Mouse (Mus musculus) midbrain, embryonic 16.5 days (tissue): ENCODE measurements around the gene Zfp536. TPM values are rescaled to one million over a fixed set of nuclear protein-coding genes. Genes with fewer than 3 reads are reported as not detected.

ENCODE experiments used
- ATAC-seq: fragments of 200-750 bp; cut with Nextera tagmentation; 2 replicates; pipeline ENCODE4 v1.8.0; 2017; ENCODE audit warnings: moderate TSS enrichment
- H3K27ac ChIP-seq: fragments of 300-500 bp; sonication (generic); 2 replicates; pipeline ENCODE4 v1.5.1; 2014; ENCODE audit warnings: mild to moderate bottlenecking, low read length, mixed read lengths
- H3K27me3 ChIP-seq: fragments of 300-500 bp; sonication (generic); 2 replicates; pipeline ENCODE4 v1.6.1; 2014; ENCODE audit warnings: low read depth, low read length, mixed read lengths; ENCODE audit not compliant: control insufficient read depth, insufficient read depth
- H3K36me3 ChIP-seq: fragments of 300-500 bp; sonication (generic); 2 replicates; pipeline ENCODE4 v1.6.1; 2014; ENCODE audit warnings: mild to moderate bottlenecking, low read length, moderate library complexity, mixed read lengths; ENCODE audit not compliant: control insufficient read depth, insufficient read depth
- H3K4me1 ChIP-seq: fragments of 300-500 bp; sonication (generic); 2 replicates; pipeline ENCODE4 v1.6.1; 2014; ENCODE audit warnings: mild to moderate bottlenecking, low read length, mixed read lengths; ENCODE audit not compliant: control insufficient read depth, insufficient read depth
- H3K4me2 ChIP-seq: fragments of 300-500 bp; sonication (generic); 2 replicates; pipeline ENCODE4 v1.6.1; 2014; ENCODE audit warnings: mild to moderate bottlenecking, low read length, mixed read lengths
- H3K4me3 ChIP-seq: fragments of 300-500 bp; sonication (generic); 2 replicates; pipeline ENCODE4 v1.5.1; 2014; ENCODE audit warnings: low read depth, mild to moderate bottlenecking, low read length, moderate library complexity, mixed read lengths
- H3K9ac ChIP-seq: fragments of 300-500 bp; sonication (generic); 2 replicates; pipeline ENCODE4 v1.6.1; 2014; ENCODE audit warnings: low read depth, low read length, mixed read lengths
- H3K9me3 ChIP-seq: fragments of 300-500 bp; sonication (generic); replicated peaks from 2 replicates; pipeline ENCODE4 v1.6.1; 2014; ENCODE audit warnings: mild to moderate bottlenecking, low read length, mixed read lengths; ENCODE audit not compliant: control insufficient read depth, poor library complexity, severe bottlenecking
- WGBS: fragments of 180-500 bp; shearing (Covaris S2); extraction: QIAGEN DNeasy Blood & Tissue Kit; methylation state at CpG from one replicate; pipeline ENCODE4 v1.1.7; 2014; 5-methylcytosine and 5-hydroxymethylcytosine counted together
- polyA plus RNA-seq: library from polyadenylated mRNA; unstranded; fragments of >200 nt; fragmentation: Nextera tagmentation; extraction: Ambion mirVana; gene quantifications from 2 replicates; pipeline ENCODE4 v1.2.1, GENCODE M21; 2015

Zfp536 gene
- polyA plus RNA-seq, 1 experiment from 2014 or later = 24.4 TPM

- no peaks in the 10 kb centered on the region for H3K9me3 ChIP-seq
- 88% methylated on average over 2 of the region's 2 CpGs for WGBS
- no peak for ATAC-seq
- H3K4me3 ChIP-seq = no peak overlapping the region
- H3K36me3 ChIP-seq = no peaks in the 10 kb centered on the region
- H3K4me2 ChIP-seq = no peak overlapping the region
- no peaks in the 10 kb centered on the region for H3K27me3 ChIP-seq
- H3K9ac ChIP-seq = no peak overlapping the region
- H3K27ac ChIP-seq = no peak overlapping the region
- peaks cover 19% of the 10 kb centered on the region for H3K4me1 ChIP-seq
Measured at GRCm38 (mm10) chr7:37686366-37686765, 87.1 kb downstream of the Zfp536 start.

GRCm38 (mm10) chr7:37685247-37685646, 88.2 kb downstream of the Zfp536 start:
- Histone ChIP-seq H3K4me2 (no peak overlapping the region), H3K27ac (no peak overlapping the region), H3K4me1 (peaks cover 12% of the 10 kb centered on the region), H3K9ac (no peak overlapping the region), H3K9me3 (no peaks in the 10 kb centered on the region), H3K36me3 (no peaks in the 10 kb centered on the region), H3K27me3 (no peaks in the 10 kb centered on the region), H3K4me3 (no peak overlapping the region)
- ATAC-seq = no peak
- 86% methylated on average over 3 of the region's 3 CpGs for WGBS

- ATAC-seq = no peak
- Histone ChIP-seq H3K27ac (no peak overlapping the region), H3K9ac (no peak overlapping the region), H3K4me2 (no peak overlapping the region), H3K4me3 (no peak overlapping the region), H3K36me3 (no peaks in the 10 kb centered on the region), H3K9me3 (no peaks in the 10 kb centered on the region), H3K27me3 (no peaks in the 10 kb centered on the region), H3K4me1 (no peaks in the 10 kb centered on the region)
- 51% methylated on average over 3 of the region's 3 CpGs for WGBS
Measured at GRCm38 (mm10) chr7:37681335-37681734, 92.1 kb downstream of the Zfp536 start.

GRCm38 (mm10) chr7:37663676-37664365, 109.6 kb downstream of the Zfp536 start:
- Histone ChIP-seq H3K4me2 (no peak overlapping the region), H3K9me3 (no peaks in the 10 kb centered on the region), H3K4me3 (no peak overlapping the region), H3K4me1 (peaks cover 7% of the 10 kb centered on the region), H3K27ac (no peak overlapping the region), H3K9ac (no peak overlapping the region), H3K36me3 (no peaks in the 10 kb centered on the region), H3K27me3 (no peaks in the 10 kb centered on the region)
- no peak for ATAC-seq
- WGBS = 90% methylated on average over 7 of the region's 7 CpGs

- Histone ChIP-seq H3K4me3 (no peak overlapping the region), H3K27ac (no peak overlapping the region), H3K36me3 (no peaks in the 10 kb centered on the region), H3K4me2 (no peak overlapping the region), H3K27me3 (no peaks in the 10 kb centered on the region), H3K9me3 (no peaks in the 10 kb centered on the region), H3K9ac (no peak overlapping the region), H3K4me1 (peaks cover 21% of the 10 kb centered on the region)
- no peak for ATAC-seq
- WGBS = 85% methylated on average over 11 of the region's 11 CpGs
Measured at GRCm38 (mm10) chr7:37648671-37649070, 124.8 kb downstream of the Zfp536 start.

GRCm38 (mm10) chr7:37647917-37648615, 125.4 kb downstream of the Zfp536 start:
- Histone ChIP-seq H3K9ac (no peak overlapping the region), H3K4me2 (no peak overlapping the region), H3K9me3 (no peaks in the 10 kb centered on the region), H3K27ac (no peak overlapping the region), H3K27me3 (no peaks in the 10 kb centered on the region), H3K4me1 (peaks cover 21% of the 10 kb centered on the region), H3K36me3 (no peaks in the 10 kb centered on the region), H3K4me3 (no peak overlapping the region)
- WGBS = 92% methylated on average over 21 of the region's 21 CpGs
- no peak for ATAC-seq

- no peaks in the 10 kb centered on the region for H3K36me3 ChIP-seq
- no peak overlapping the region; the same call in 1 of the 2 replicates for H3K4me2 ChIP-seq
- H3K4me3 ChIP-seq = no peak overlapping the region
- H3K27ac ChIP-seq = peak overlapping the region; percentile 31
- WGBS = 12% methylated on average over 12 of the region's 12 CpGs
- H3K4me1 ChIP-seq = peaks cover 9% of the 10 kb centered on the region
- H3K9me3 ChIP-seq = no peaks in the 10 kb centered on the region
- no peaks in the 10 kb centered on the region for H3K27me3 ChIP-seq
- peak; percentile 55; the same call in 1 of the 2 replicates for ATAC-seq
- no peak overlapping the region for H3K9ac ChIP-seq
Measured at GRCm38 (mm10) chr7:37639740-37640397, 133.6 kb downstream of the Zfp536 start.

GRCm38 (mm10) chr7:37634812-37635211, 138.6 kb downstream of the Zfp536 start:
- no peak for ATAC-seq
- 77% methylated on average over 5 of the region's 5 CpGs for WGBS
- Histone ChIP-seq H3K4me3 (no peak overlapping the region), H3K4me1 (peaks cover 2% of the 10 kb centered on the region), H3K4me2 (no peak overlapping the region), H3K9ac (no peak overlapping the region), H3K27me3 (no peaks in the 10 kb centered on the region), H3K36me3 (no peaks in the 10 kb centered on the region), H3K9me3 (no peaks in the 10 kb centered on the region), H3K27ac (no peak overlapping the region)

- Histone ChIP-seq H3K4me1 (peaks cover 12% of the 10 kb centered on the region), H3K27me3 (no peaks in the 10 kb centered on the region), H3K4me2 (no peak overlapping the region), H3K9ac (no peak overlapping the region), H3K27ac (no peak overlapping the region), H3K36me3 (no peaks in the 10 kb centered on the region), H3K9me3 (no peaks in the 10 kb centered on the region), H3K4me3 (no peak overlapping the region)
- 86% methylated on average over 7 of the region's 7 CpGs for WGBS
- no peak for ATAC-seq
Measured at GRCm38 (mm10) chr7:37630410-37630809, 143.0 kb downstream of the Zfp536 start.
